Mouse (Mus musculus) midbrain, postnatal 0 days (tissue): ENCODE measurements at regions not wholly inside any gene's neighbourhood (a gene's known extent, or its start where the extent isn't known, plus 50 kb on each side); places are given as distances from the start of the nearest gene placed in this dataset.

Source experiments
- ATAC-seq: fragments of 200-750 bp; cut with Nextera tagmentation; 2 replicates; pipeline ENCODE4 v1.8.0; 2017; ENCODE audit warnings: moderate number of reproducible peaks, mild to moderate bottlenecking, moderate TSS enrichment, moderate library complexity; ENCODE audit not compliant: low FRiP score
- DNase-seq: peaks from one replicate; pipeline ENCODE4 v3.0.0-alpha.2; 2015; ENCODE audit warnings: low spot score
- H3K27ac ChIP-seq: fragments of 300-500 bp; sonication (generic); 2 replicates; pipeline ENCODE4 v1.5.1; 2014; ENCODE audit warnings: low read depth, mild to moderate bottlenecking, low read length, mixed read lengths
- H3K27me3 ChIP-seq: fragments of 300-500 bp; sonication (generic); 2 replicates; pipeline ENCODE4 v1.6.1; 2014; ENCODE audit warnings: low read length, control low read depth, mixed read lengths; ENCODE audit not compliant: insufficient read depth
- H3K36me3 ChIP-seq: fragments of 300-500 bp; sonication (generic); 2 replicates; pipeline ENCODE4 v1.6.1; 2014; ENCODE audit warnings: low read length, control low read depth, mixed read lengths; ENCODE audit not compliant: insufficient read depth
- H3K4me1 ChIP-seq: fragments of 300-500 bp; sonication (generic); 2 replicates; pipeline ENCODE4 v1.6.1; 2014; ENCODE audit warnings: mild to moderate bottlenecking, control low read depth, antibody characterized with exemption, low read length, mixed read lengths; ENCODE audit not compliant: insufficient read depth
- H3K4me2 ChIP-seq: fragments of 300-500 bp; sonication (generic); 2 replicates; pipeline ENCODE4 v1.6.1; 2014; ENCODE audit warnings: low read depth, mild to moderate bottlenecking, low read length, mixed read lengths; ENCODE audit not compliant: poor library complexity, severe bottlenecking
- H3K4me3 ChIP-seq: fragments of 300-500 bp; sonication (generic); 2 replicates; pipeline ENCODE4 v1.5.1; 2014; ENCODE audit warnings: low read depth, mild to moderate bottlenecking, low read length, moderate library complexity
- H3K9ac ChIP-seq: fragments of 300-500 bp; sonication (generic); replicated peaks from 2 replicates; pipeline ENCODE4 v1.6.1; 2014; ENCODE audit warnings: mild to moderate bottlenecking, low read length, moderate library complexity, mixed read lengths; ENCODE audit not compliant: poor library complexity, severe bottlenecking
- H3K9me3 ChIP-seq: fragments of 300-500 bp; sonication (generic); 2 replicates; pipeline ENCODE4 v1.6.1; 2016; ENCODE audit warnings: low read length, control low read depth
- CTCF ChIP-seq: IDR thresholded peaks from 2 replicates; pipeline ENCODE4 v1.5.1; 2016; ENCODE audit warnings: antibody characterized with exemption, mild to moderate bottlenecking
- WGBS: fragments of 180-500 bp; shearing (Covaris S2); extraction: QIAGEN DNeasy Blood & Tissue Kit; methylation state at CpG from one replicate; pipeline ENCODE4 v1.1.7; 2014; 5-methylcytosine and 5-hydroxymethylcytosine counted together

- ATAC-seq (no peak), DNase-seq (no peak)
- no peak overlapping the region for H3K27ac ChIP-seq
- H3K27me3 ChIP-seq = no peaks in the 10 kb centered on the region
- H3K9ac ChIP-seq = no peak overlapping the region
- no peak for TF ChIP-seq CTCF
- WGBS = 24% methylated on average over 5 of the region's 5 CpGs
- H3K36me3 ChIP-seq = no peaks in the 10 kb centered on the region
- no peak overlapping the region for H3K4me2 ChIP-seq
- H3K4me1 ChIP-seq = no peaks in the 10 kb centered on the region
- H3K9me3 ChIP-seq = no peaks in the 10 kb centered on the region
- no peak overlapping the region for H3K4me3 ChIP-seq
Measured at GRCm38 (mm10) chr4:90094196-90094595, 124.4 kb upstream of the Zfp352 start.

GRCm38 (mm10) chr4:90108858-90109257 is 109.8 kb upstream of the Zfp352 start:
- Histone ChIP-seq H3K9ac (no peak overlapping the region), H3K27ac (no peak overlapping the region), H3K4me2 (no peak overlapping the region), H3K4me3 (no peak overlapping the region), H3K4me1 (no peaks in the 10 kb centered on the region), H3K9me3 (no peaks in the 10 kb centered on the region), H3K27me3 (no peaks in the 10 kb centered on the region), H3K36me3 (no peaks in the 10 kb centered on the region)
- WGBS = 91% methylated on average over 2 of the region's 2 CpGs
- TF ChIP-seq CTCF = no peak
- ATAC-seq (no peak), DNase-seq (no peak)

- H3K4me1 ChIP-seq = no peaks in the 10 kb centered on the region
- no peak overlapping the region for H3K4me3 ChIP-seq
- TF ChIP-seq CTCF = no peak
- DNase-seq (no peak), ATAC-seq (no peak)
- H3K9me3 ChIP-seq = no peaks in the 10 kb centered on the region
- H3K4me2 ChIP-seq = no peak overlapping the region
- no peaks in the 10 kb centered on the region for H3K36me3 ChIP-seq
- no peak overlapping the region for H3K27ac ChIP-seq
- no peak overlapping the region for H3K9ac ChIP-seq
- H3K27me3 ChIP-seq = no peaks in the 10 kb centered on the region
Measured at GRCm38 (mm10) chr4:90125873-90126272, 92.7 kb upstream of the Zfp352 start.

GRCm38 (mm10) chr4:90144101-90144500 is 74.5 kb upstream of the Zfp352 start:
- no peak for TF ChIP-seq CTCF
- no peak overlapping the region for H3K4me3 ChIP-seq

More at GRCm38 (mm10) chr4:90144101-90144500, 74.5 kb upstream of the Zfp352 start:
- DNase-seq (peak; percentile 4), ATAC-seq (no peak)
- H3K36me3 ChIP-seq = no peaks in the 10 kb centered on the region
- no peak overlapping the region for H3K9ac ChIP-seq
- no peak overlapping the region for H3K4me2 ChIP-seq
- no peak overlapping the region for H3K27ac ChIP-seq
- no peaks in the 10 kb centered on the region for H3K9me3 ChIP-seq
- WGBS = 65% methylated on average over 2 of the region's 2 CpGs
- no peaks in the 10 kb centered on the region for H3K4me1 ChIP-seq
- no peaks in the 10 kb centered on the region for H3K27me3 ChIP-seq
